Mouse (Mus musculus) ovary, postnatal 14 days (tissue): Measurements from ENCODE around the gene Nacc1.
"Not testable (repeated sequence)": the region's sequence is repeated elsewhere in the genome, so short reads cannot be mapped to it uniquely, and the experiment has no call there.

Experiments
- DNase-seq: peaks from one replicate; pipeline ENCODE4 v3.0.0; 2022; ENCODE audit warnings: low spot score

The Nacc1 gene

GRCm38 (mm10) chr8:84640617-84641294 is 46.9 kb downstream of the Nacc1 start:
- no peak for DNase-seq

GRCm38 (mm10) chr8:84640010-84640588 is 47.6 kb downstream of the Nacc1 start:
- no peak for DNase-seq

DNA sequence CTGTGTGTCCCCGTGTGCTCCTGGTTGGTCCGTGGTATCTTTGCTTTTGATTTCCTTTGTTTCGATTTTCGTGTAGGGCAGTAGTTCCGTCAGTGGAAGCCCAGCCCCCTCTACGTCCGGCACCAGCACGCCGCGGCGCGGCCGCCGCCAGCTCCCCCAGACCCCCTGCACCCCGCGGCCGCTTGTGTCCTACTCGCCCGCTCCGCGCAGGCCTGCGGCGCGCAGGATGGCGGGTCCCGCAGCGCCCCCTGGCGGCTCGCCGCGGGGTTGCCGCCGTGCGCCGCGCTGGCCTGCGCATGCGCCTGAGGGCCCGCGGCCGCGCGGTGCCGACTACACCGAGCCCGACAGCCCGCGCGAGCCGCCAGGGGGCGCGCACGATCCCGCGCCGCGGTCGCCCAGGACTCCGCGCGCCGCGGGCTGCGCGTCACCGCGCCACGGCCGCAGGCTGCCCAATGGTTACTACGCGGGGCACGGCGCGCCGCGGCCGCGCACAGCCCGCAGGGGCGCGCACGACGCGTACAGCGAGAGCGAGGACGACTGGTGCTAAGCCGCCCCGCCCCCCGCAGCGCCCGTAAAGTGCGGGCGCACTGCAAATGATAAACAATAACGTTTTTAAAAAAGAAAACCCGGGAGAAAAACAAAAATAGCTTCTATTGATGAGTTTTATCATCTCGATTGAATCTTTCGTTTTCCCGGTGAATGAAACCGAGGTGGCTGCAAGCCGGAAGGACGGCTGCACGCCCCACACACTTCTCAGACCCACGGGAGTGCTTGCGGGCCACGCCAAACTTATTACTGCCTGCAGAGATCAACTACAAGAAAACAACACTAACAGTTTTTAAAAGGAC is 48.3 kb downstream of the Nacc1 start:
- peak; percentile 95 for DNase-seq

DNA sequence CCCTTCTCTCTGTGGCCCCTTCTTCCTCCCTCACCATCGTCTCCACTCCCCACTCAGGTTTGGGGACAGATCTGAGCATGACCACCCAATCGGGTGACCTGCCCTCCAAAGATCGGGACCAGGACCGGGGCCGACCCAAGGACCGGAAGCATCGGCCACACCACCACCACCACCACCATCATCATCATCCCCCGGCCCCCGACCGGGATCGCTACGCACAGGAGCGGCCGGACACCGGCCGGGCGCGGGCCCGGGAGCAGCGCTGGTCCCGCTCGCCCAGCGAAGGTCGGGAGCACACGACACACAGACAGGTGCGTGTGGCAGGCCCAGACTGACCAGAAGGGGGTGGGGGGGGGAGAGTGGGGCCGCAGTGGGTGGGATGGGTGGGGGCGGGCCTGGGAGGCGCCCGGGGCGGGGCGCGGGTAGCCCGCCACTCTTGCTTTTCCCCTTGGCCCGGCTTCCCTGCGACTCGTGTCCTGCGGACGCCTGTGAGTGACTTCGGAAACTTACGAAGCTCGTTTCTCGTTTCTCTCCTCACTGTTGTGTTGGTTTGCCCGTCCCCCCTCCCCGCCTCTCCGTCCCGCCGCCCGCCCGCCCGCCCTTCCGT is 49.0 kb downstream of the Nacc1 start:
- DNase-seq, result no peak

DNA sequence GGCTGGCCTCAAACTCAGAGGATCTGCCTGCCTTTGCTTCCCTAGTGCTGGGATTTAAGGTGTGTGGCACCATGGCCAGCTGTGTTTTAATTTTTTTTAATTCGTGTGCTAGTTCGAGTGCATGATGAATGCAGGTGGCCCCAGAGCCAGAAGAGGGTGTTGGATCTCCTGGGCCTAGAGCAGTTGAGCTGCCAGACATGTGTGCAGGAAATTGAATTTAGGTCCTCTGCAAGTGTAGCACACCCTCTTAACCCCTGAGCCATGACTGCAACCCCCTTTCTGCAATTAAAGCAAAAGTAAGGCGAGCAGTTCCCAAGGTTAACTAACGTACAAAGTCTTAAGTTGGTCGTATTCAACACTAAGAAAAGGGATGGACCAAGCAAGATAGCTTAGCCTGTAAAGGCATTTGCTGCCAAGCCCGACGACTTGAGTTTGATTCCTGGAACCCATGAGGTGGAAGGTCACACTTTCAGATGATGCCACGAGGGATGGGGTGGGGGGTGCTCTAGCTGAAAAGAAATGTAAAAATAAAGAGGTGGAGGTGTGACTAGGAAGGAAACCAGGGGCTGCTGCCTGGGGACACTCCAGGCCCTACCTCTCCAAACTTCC is 49.6 kb downstream of the Nacc1 start:
- DNase-seq, result no peak

DNA sequence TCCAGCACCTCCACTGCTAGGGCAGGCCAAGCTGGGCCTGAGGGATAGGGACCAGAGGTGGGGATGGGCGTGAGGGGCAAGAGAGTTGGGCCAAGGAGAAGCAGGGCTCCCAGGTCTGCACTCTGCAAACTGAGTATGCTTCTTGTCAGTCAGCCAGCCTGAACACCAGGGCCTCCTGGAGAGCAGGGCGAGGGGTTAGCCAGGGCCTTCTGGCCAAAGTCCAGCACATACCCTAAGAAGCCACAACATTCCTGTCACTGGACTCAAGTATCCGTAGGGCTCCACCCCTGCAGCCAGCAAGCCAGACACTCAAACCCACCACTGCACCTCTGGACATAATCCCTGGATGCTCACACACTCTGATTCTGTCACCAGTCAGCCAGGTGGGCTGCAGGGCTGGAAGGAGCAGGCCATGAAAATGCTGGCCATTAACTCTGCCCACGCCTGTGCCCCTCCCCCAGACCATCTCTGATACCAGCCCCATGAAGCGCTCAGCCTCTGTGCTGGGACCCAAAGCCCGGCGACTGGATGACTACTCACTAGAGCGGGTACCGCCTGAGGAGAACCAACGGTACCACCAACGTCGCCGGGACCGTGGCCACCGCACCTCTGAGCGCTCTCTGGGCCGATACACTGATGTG is 51.5 kb downstream of the Nacc1 start:
- DNase-seq, result no peak

GRCm38 (mm10) chr8:84635397-84636050 is 52.1 kb downstream of the Nacc1 start:
- DNase-seq, result no peak

- DNase-seq, result peak; percentile 53
These were observed 52.8 kb downstream of the Nacc1 start for GRCm38 (mm10) chr8:84634849-84635304.

DNA sequence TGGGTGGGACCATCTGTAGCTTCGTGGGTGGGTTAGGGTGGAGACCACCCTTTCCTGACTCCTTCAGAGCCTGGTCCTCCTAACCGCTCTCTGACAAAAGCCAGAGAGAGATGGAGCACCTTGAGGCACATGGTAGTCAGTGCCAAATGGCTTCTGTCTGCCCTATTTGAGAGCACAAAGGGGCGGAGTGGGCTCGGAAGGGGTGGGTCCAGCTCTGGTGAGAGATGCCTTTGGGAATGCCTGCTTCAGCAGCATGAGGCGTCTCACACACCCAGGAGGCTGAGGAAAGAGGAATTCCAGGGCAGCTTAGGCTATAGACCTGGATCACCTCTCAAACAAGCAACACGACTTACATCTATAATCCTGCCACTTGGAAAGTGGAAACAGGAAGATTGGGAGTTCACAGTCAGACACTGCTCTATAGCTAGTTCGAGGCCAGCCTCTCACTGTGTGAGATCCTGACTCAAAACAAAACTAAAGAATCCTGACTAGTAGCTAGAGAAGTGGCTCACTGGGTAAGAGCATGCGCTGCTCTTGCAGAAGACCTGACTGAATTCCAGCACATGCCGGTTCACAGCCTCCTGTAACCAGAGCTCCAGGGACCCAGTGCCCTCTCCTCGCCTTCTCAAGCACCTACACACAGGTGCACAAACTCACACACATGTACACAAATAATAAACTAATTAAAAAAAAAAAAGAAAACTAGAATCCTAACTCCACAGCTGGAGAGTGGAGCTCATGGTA is 53.6 kb downstream of the Nacc1 start:
- DNase-seq, result no peak

- DNase-seq, result no peak
These were observed 55.8 kb downstream of the Nacc1 start for GRCm38 (mm10) chr8:84631813-84632212.

DNA sequence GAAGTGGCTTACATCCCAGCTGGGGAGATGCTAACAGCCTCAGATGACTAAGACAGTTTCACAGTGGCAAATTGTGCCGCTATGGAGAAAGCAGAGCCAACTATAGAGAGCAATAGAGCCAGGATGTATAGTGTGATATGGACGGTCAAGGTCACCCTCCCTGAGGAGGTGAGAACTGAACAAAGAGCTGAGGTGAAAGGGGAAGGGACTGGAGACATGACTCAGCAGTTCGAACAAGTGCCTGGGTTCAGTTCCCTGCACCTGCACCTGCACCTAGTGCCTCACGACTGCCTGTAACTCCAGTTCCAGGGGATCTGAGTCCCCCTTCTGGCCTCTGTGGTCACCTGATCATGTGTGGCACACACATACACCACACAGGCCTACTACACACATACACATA is 57.5 kb downstream of the Nacc1 start:
- no peak for DNase-seq

DNA sequence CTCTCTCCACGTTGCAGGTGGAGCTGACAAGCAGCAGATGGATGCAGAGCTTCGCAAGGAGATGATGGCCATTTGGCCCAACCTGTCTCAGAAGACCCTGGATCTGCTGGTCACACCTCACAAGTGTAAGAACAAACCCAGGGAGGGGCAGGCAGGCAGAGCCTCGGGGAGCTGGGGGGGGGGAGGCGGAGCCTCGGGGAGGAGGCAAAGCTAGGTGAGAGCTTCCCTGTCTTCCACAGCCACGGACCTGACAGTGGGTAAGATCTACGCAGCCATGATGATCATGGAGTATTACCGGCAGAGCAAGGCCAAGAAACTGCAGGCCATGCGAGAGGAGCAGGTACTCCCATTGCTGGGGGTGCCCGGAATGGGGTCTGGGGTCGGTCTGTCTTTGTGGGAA is 58.1 kb downstream of the Nacc1 start:
- no peak for DNase-seq

DNA sequence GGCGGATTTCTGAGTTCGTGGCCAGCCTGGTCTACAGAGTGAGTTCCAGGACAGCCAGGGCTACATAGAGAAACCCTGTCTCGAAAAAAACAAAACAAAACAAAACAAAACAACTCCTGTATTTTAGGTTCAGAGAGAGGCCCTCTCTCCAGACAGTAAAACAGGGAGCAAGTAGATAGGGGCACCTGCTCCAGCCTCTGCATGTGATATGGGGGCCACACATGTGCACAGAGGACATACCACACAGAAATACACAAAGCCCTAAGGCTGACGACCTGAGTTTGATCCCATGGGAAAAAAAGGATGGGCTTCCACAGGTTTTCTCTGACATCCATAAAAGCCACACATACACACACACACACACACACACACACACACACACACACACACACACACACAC is 64.2 kb downstream of the Nacc1 start:
- not testable (repeated sequence) for DNase-seq

DNA sequence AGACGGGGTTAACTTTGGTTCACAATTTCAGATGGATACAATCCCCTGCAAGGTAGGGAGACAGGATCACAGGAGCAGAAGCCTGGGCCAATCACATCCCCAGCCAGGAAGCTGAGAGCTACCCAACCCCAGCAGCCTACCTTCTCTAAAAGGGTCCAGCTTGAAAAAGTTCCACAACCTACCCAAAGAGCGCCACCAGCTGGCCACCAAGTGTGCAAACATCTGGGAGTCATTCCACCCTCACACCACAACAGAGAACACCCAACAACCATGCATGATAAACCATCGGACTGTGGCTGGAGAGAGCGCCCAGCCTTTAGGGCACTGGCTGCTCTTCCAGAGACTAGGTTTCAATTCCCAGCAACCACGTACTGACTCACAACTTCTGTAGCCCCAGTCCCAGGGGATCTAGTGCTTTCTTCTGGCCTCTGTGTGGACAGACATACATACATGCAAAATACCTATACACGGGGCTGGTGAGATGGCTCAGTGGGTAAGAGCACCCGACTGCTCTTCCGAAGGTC is 66.5 kb downstream of the Nacc1 start:
- DNase-seq, result no peak
